Mouse (Mus musculus) WW6 (cell line): ENCODE data around the gene Mill2.
"Not testable (repeated sequence)": the region's sequence is repeated elsewhere in the genome, so short reads cannot be mapped to it uniquely, and the experiment has no call there.

Experiments
- DNase-seq: peaks from one replicate; pipeline ENCODE4 v3.0.0-alpha.2; 2013; ENCODE audit warnings: low read depth, low spot score

Mill2 gene

GRCm38 (mm10) chr7:18839865-18840264 lies at the start of gene Mill2:
Gene Mill2, plus strand, starts transcription at chr7:18839966.
- no peak for DNase-seq

GRCm38 (mm10) chr7:18790671-18791070 lies 49.1 kb upstream of the Mill2 start:
- DNase-seq, result not testable (repeated sequence)

- no peak for DNase-seq
These were observed 41.3 kb upstream of the Mill2 start, which contains the start of gene Psg19 for GRCm38 (mm10) chr7:18798420-18798819. Gene Psg19, minus strand, starts transcription at chr7:18798520.

DNA sequence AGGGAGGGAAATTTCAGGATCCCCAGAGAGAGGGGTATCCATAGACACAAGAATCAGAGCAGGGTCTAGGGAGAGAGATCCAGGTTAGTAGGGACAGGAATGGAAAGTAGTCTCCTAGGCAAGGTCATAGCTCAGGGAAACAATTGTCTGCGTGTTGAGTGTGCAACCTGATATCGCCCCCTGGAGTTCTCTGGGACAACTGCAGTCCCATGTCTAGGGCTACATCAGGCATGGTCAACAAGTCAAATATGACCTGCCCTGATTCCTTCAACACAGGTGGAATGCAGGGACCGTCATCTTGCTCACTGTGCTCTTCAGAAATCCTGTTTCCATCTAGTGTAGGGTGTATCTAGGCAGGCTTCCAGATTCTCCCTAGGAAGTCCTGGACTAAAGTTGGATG lies 40.6 kb upstream of the Mill2 start:
- DNase-seq, result peak; percentile 13

DNA sequence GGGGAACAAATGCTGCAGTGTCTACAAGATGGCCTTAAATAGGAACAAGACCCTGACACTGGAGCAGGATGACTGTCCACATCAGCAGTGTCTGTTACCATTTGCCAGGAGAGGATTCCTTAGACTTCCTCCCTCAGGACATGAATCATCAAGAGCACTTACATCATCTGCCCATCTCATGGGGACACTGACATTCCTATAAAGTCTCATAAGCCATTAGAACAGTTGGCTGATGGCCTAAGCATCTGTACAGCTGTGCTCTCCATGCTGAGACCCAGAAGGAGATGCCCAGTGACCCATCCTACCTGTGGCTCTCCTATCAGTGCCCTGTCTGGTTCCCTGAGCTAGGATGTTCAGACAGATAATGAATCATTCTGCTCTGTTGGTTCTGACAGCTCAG lies 36.2 kb upstream of the Mill2 start:
- DNase-seq, result no peak

GRCm38 (mm10) chr7:18818301-18818700 lies 21.5 kb upstream of the Mill2 start:
- no peak for DNase-seq

GRCm38 (mm10) chr7:18821507-18821906 lies 18.3 kb upstream of the Mill2 start, which contains the start of gene Psg17:
Gene Psg17, minus strand, starts transcription at chr7:18821607.
- DNase-seq, result no peak

DNA sequence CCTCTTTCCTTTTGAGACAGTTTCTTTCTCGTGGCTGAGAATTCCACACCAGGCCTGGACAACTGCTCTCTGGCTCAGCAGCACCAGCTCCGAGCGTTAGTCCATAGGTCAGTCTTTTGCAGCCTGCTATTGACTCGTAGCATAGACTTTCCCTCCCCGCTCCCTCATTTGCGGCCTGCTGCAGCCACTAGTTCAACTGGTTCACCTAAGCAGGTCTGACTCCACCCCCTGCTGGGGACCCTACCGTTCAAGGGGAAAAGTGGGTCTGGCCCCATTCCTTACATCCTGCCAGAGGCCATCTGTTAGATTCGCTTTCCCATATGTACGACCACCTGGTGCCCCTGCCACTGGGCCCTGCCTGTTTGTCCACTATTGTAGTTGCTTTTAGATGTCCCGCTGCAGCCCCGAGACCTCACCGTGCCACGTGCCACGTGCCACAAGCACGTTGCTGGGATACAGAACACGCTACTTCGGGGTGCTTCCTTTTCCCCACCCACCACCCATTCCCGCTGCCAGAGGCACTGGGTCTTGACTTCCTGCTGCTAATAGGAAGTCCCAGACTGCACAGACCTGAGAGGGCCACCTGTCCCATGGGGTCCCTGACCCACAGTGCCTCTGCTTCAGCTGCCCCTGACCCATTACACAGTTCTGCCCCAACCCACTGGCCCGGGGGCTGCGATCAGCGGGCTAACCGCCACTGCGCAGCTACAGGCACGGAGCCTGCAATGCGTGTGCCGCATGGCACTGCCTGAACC lies 11.8 kb upstream of the Mill2 start:
- DNase-seq, result peak; percentile 45

DNA sequence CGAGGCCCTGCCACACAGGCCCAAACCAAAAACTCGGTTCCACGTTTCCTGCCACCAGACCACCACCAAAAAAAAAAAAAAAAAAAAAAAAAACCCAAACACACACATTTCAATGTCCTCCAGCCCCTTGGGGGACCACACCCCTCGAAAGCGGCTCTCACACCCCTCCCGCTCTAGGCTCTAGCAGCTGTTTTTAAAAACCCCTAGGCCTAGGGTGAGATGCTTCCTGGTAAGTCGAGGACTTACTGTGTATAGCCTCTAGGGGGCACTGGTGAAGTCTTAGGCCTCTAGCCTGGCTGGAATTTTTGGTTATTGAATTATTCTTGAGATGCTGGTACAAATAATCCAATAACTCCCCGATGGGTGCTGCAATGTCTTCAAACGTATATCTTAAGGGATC lies 11.2 kb upstream of the Mill2 start:
- peak; percentile 40 for DNase-seq

DNA sequence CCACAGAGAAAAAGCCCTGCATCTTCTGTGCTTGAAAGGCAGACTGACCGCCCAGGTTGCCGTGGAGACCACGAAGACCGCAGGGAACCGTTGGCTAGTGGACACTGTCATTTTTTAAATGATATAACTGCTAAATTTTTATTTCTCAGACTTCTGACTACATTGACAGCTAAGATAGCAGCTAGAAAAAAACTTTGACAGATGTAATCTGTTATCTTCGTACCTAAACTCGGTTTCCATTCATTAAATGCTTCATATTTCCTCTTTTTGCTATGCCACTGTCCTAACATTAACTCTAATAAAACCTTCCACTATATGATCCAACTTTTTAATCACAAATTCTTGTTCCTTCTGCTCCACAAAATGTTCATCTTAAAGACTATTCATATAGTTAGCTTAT lies 10.2 kb upstream of the Mill2 start:
- DNase-seq, result no peak

- DNase-seq, result no peak
These were observed 7.5 kb upstream of the Mill2 start for GRCm38 (mm10) chr7:18832298-18832697.

GRCm38 (mm10) chr7:18840386-18841173 lies 814 bp downstream of the Mill2 start:
- DNase-seq, result peak; percentile 33

GRCm38 (mm10) chr7:18841174-18841567 lies 1.4 kb downstream of the Mill2 start:
- no peak for DNase-seq

- DNase-seq, result no peak
These were observed 5.0 kb downstream of the Mill2 start for GRCm38 (mm10) chr7:18844811-18845210.

GRCm38 (mm10) chr7:18848395-18848794 lies 8.6 kb downstream of the Mill2 start:
- no peak for DNase-seq

- DNase-seq, result no peak
These were observed 18.6 kb downstream of the Mill2 start for GRCm38 (mm10) chr7:18858310-18858916.

DNA sequence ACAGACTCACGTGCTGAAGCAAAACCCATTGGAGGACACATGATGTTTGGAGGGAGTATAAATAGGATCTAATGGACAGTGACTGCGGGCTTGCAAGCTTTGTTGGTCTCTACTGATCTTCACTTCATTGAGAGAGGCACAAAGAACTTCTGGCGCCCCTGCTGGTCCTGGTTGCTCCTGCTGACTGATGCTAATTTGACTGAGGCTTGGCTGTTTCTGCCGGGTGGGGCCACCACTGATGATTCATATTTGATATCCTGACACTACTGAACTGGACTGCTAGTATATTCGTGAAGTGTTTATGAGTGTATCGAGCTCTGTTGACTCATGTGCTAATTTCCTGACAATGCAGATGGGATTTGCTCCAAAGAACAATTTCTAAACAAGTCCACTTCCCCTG lies 23.0 kb downstream of the Mill2 start:
- no peak for DNase-seq

- no peak for DNase-seq
These were observed 28.7 kb downstream of the Mill2 start for GRCm38 (mm10) chr7:18868491-18868890.

DNA sequence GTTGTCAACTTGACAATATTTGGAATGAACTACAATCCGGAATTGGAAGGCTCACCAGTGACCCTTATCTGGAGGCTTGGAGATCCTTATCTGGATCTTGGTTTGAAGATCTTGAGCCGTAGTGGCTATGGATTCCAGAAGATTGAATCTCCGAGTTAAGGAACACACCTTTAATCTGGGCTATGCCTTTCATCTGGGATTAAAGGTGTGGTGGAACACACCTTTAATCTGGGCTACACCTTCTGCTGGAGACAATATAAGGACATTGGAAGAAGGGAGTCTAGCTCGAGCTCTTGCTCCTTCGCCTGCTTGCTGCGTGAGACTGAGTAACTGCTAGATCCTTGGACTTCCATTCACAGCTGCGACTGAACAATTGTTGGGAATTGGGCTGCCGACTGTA lies 31.3 kb downstream of the Mill2 start, which contains the start of gene Pglyrp1:
Gene Pglyrp1, plus strand, starts transcription at position 301 of the 400 bp plus-strand sequence.
- DNase-seq, result not testable (repeated sequence)

DNA sequence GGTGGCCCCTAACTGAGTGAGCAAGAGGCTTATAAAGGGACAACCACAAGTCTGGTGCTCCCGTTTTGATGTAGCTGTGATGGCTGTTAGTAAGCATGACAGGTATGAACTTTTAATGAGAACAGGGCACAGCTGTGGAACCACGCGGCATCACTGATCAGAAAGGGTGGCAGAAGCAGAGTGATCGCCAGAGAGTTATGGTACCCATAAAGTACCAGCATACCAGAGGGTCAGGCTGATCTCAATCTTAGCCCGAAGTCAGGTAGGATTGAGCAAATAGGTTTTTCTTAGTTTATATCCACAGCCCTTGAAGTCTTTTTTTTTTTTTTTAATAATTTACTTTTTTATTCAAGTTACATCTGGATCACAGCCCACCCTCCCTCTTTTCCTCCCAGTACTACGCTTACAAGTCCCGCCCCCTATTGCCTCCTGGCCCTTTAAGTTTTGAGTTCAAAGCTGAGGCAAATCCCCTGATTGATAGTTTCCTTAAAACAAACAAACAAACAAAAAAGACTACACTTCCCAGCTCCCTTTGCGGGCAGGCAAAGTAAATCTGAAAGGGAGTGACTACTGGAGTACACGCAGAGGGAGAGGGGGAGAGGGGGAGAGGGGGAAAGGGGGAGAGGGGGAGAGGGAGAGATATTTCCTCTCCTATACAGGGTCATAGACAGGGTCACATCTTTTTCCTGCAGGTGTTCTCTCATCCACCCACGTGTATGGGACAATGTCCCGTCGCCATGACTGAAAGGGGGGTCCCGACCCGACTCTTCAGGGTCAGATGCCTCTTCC lies 32.4 kb downstream of the Mill2 start:
- DNase-seq, result no peak

- no peak for DNase-seq
These were observed 33.0 kb downstream of the Mill2 start for GRCm38 (mm10) chr7:18872816-18873215.
